Mouse (Mus musculus): ENCODE results near the gene Pogk. TPM values are rescaled to one million over a fixed set of nuclear protein-coding genes. Genes with fewer than 3 reads are reported as not detected.
A peak's percentile ranks its signal among the peaks of the same experiment; 100 is the strongest.

Gene Pogk
- total and polyA plus RNA-seq, 3 experiments, result 4.9 to 10.4 (median 7.3) TPM

- no peak for TF ChIP-seq ZMIZ1 (IDR thresholded peaks at IDR 0.05; ENCODE audit: low read depth, low read length)
- no peak for TF ChIP-seq ELF1 (IDR thresholded peaks at IDR 0.05; ENCODE audit: low read depth, low read length)
- TF ChIP-seq IRF4 (IDR thresholded peaks at IDR 0.05; ENCODE audit: low read depth, low read length), result no peak
- no peak for TF ChIP-seq GABPA (IDR thresholded peaks at IDR 0.05; ENCODE audit: insufficient replicate concordance, low read depth, low read length)
- no peak for TF ChIP-seq USF2 (conservative IDR thresholded peaks at IDR 0.05; ENCODE audit: low read depth, low read length)
- no peak for TF ChIP-seq TBP (conservative IDR thresholded peaks at IDR 0.05; ENCODE audit: low read depth, low read length)
- TF ChIP-seq POLR2A (IDR thresholded peaks at IDR 0.05; ENCODE audit: low read depth, low read length), result no peak
Measured at GRCm38 (mm10) chr1:166360157-166360855, 49.4 kb downstream of the Pogk start (continued).

GRCm38 (mm10) chr1:166349751-166350150 lies 59.9 kb downstream of the Pogk start:
- dilution Hi-C loops (cut with MboI; ENCODE audit: extremely low pct_ligation_motif_present, extremely low pct_unique_long_range_greater_than_20kb, low sequenced_read_pairs), result no loop called here
- H3K79me2 ChIP-seq (replicated peaks; ENCODE audit: control insufficient read depth, extremely low read depth, insufficient read depth, poor library complexity, severe bottlenecking), result no peaks in the 10 kb centered on the region
- H3K9ac ChIP-seq (ENCODE audit: insufficient read depth, low read depth), result no peak overlapping the region
- no peaks in the 10 kb centered on the region for H3K36me3 ChIP-seq (replicated peaks in 1 of 2; ENCODE audit: control insufficient read depth in 1 of 2, insufficient read depth in 1 of 2, low read length in 1 of 2)
- H3K4me1 ChIP-seq (ENCODE audit: control insufficient read depth in 1 of 2, insufficient read depth in 2 of 2), result peaks cover 3 to 21% of the 10 kb centered on the region in 2 experiments
- H3K27ac ChIP-seq (ENCODE audit: insufficient read depth, low read depth), result no peak overlapping the region
- in situ Hi-C loops (cut with MboI; ENCODE audit: low pct_ligation_motif_present, low pct_unique_long_range_greater_than_20kb, low sequenced_read_pairs), result no loop called here
- H3K27me3 ChIP-seq (replicated peaks), result no peaks in the 10 kb centered on the region
- TF ChIP-seq USF2 (conservative IDR thresholded peaks at IDR 0.05; ENCODE audit: low read depth, low read length) (peak; percentile 66), ZNF384 (IDR thresholded peaks at IDR 0.05; ENCODE audit: low read depth, low read length) (no peak), TCF12 (IDR thresholded peaks at IDR 0.05; ENCODE audit: low read depth, low read length) (no peak), USF1 (IDR thresholded peaks at IDR 0.05; ENCODE audit: low read depth, low read length) (peak; percentile 48), CTCF (conservative IDR thresholded peaks at IDR 0.05 in 1 of 2, IDR thresholded peaks at IDR 0.05 in 1 of 2; ENCODE audit: low read depth in 2 of 2, low read length in 2 of 2) (0 out of 4 replicates have a peak, but pooled peaks of 1 of the 2 experiments have one; percentile 8)
- no peak overlapping the region for H3K4me3 ChIP-seq (replicated peaks in 1 of 3; ENCODE audit: low read depth in 2 of 3, low read length in 2 of 3, poor library complexity in 1 of 3)
- H3K9me3 ChIP-seq (replicated peaks; ENCODE audit: low read length), result no peaks in the 10 kb centered on the region
- no peak for DNase-seq (ENCODE audit: extremely low read depth)
- H3K4me2 ChIP-seq (ENCODE audit: insufficient read depth, low read depth, poor library complexity, severe bottlenecking), result no peak overlapping the region

GRCm38 (mm10) chr1:166349341-166349740 lies 60.3 kb downstream of the Pogk start:
- no peaks in the 10 kb centered on the region for H3K79me2 ChIP-seq (replicated peaks; ENCODE audit: control insufficient read depth, extremely low read depth, insufficient read depth, poor library complexity, severe bottlenecking)
- no peak overlapping the region for H3K27ac ChIP-seq (ENCODE audit: insufficient read depth, low read depth)
- H3K36me3 ChIP-seq (replicated peaks in 1 of 2; ENCODE audit: control insufficient read depth in 1 of 2, insufficient read depth in 1 of 2, low read length in 1 of 2), result no peaks in the 10 kb centered on the region
- H3K9ac ChIP-seq (ENCODE audit: insufficient read depth, low read depth), result no peak overlapping the region
- dilution Hi-C loops (cut with MboI; ENCODE audit: extremely low pct_ligation_motif_present, extremely low pct_unique_long_range_greater_than_20kb, low sequenced_read_pairs), result no loop called here
- in situ Hi-C loops (cut with MboI; ENCODE audit: low pct_ligation_motif_present, low pct_unique_long_range_greater_than_20kb, low sequenced_read_pairs), result no loop called here
- no peaks in the 10 kb centered on the region for H3K27me3 ChIP-seq (replicated peaks)
- H3K4me3 ChIP-seq (replicated peaks in 1 of 3; ENCODE audit: low read depth in 2 of 3, low read length in 2 of 3, poor library complexity in 1 of 3), result no peak overlapping the region
- H3K9me3 ChIP-seq (replicated peaks; ENCODE audit: low read length), result no peaks in the 10 kb centered on the region
- no peak for DNase-seq (ENCODE audit: extremely low read depth)
- peaks cover 3 to 22% of the 10 kb centered on the region in 2 experiments for H3K4me1 ChIP-seq (ENCODE audit: control insufficient read depth in 1 of 2, insufficient read depth in 2 of 2)
- no peak for TF ChIP-seq MXI1 (IDR thresholded peaks at IDR 0.05; ENCODE audit: low read depth, low read length)
- TF ChIP-seq HCFC1 (IDR thresholded peaks at IDR 0.05; ENCODE audit: low read depth, low read length), result no peak
- no peak for TF ChIP-seq ELF1 (IDR thresholded peaks at IDR 0.05; ENCODE audit: low read depth, low read length)
- no peak for TF ChIP-seq E2F4 (IDR thresholded peaks at IDR 0.05; ENCODE audit: insufficient replicate concordance, low read depth, low read length)
- TF ChIP-seq SIN3A (IDR thresholded peaks at IDR 0.05; ENCODE audit: low read length), result no peak
- no peak for TF ChIP-seq CHD2 (IDR thresholded peaks at IDR 0.05; ENCODE audit: low read length)
- TF ChIP-seq JUND (conservative IDR thresholded peaks at IDR 0.05; ENCODE audit: low read depth, low read length), result no peak
- TF ChIP-seq POLR2A (IDR thresholded peaks at IDR 0.05; ENCODE audit: low read depth, low read length), result no peak
- TF ChIP-seq TBP (conservative IDR thresholded peaks at IDR 0.05; ENCODE audit: low read depth, low read length), result no peak
- no peak for TF ChIP-seq ZMIZ1 (IDR thresholded peaks at IDR 0.05; ENCODE audit: low read depth, low read length)
- TF ChIP-seq TCF12 (IDR thresholded peaks at IDR 0.05; ENCODE audit: low read depth, low read length), result no peak
- no peak for TF ChIP-seq RAD21 (IDR thresholded peaks at IDR 0.05; ENCODE audit: low read depth, low read length)
- TF ChIP-seq CTCF (conservative IDR thresholded peaks at IDR 0.05 in 1 of 2, IDR thresholded peaks at IDR 0.05 in 1 of 2; ENCODE audit: low read depth in 2 of 2, low read length in 2 of 2), result no peak
- TF ChIP-seq ZC3H11A (IDR thresholded peaks at IDR 0.05; ENCODE audit: low read depth, low read length), result no peak
- no peak for TF ChIP-seq POLR2AphosphoS2 (IDR thresholded peaks at IDR 0.05; ENCODE audit: low read depth, low read length)
- no peak for TF ChIP-seq MYC (IDR thresholded peaks at IDR 0.05; ENCODE audit: low read depth, low read length)
- TF ChIP-seq PAX5 (IDR thresholded peaks at IDR 0.05; ENCODE audit: low read length), result no peak
- TF ChIP-seq NELFE (IDR thresholded peaks at IDR 0.05; ENCODE audit: low read depth, low read length), result no peak
- H3K4me2 ChIP-seq (ENCODE audit: insufficient read depth, low read depth, poor library complexity, severe bottlenecking), result no peak overlapping the region

Data from CH12.LX (cell line).